Mouse (Mus musculus): ENCODE data around the gene Slc30a6. TPM values are rescaled to one million over a fixed set of nuclear protein-coding genes. Genes with fewer than 3 reads are reported as not detected.

Slc30a6 gene
- polyA plus RNA-seq, 1 experiment from 2014 or later: 43.0 TPM

GRCm38 (mm10) chr17:74413324-74413723 lies 17.9 kb downstream of the Slc30a6 start:
- no peaks in the 10 kb centered on the region for H3K4me1 ChIP-seq
- H3K27me3 ChIP-seq: no peaks in the 10 kb centered on the region
- H3K4me3 ChIP-seq: no peak overlapping the region
- H3K36me3 ChIP-seq: peaks cover 63% of the 10 kb centered on the region
- H3K9me3 ChIP-seq: no peaks in the 10 kb centered on the region
- 84% methylated on average over 8 of the region's 8 CpGs for WGBS
- no peak overlapping the region for H3K4me2 ChIP-seq
- no peak overlapping the region for H3K27ac ChIP-seq
- ATAC-seq (ENCODE audit: borderline replicate concordance, extremely low read depth, low FRiP score, low TSS enrichment): no peak
- no peak overlapping the region for H3K9ac ChIP-seq

GRCm38 (mm10) chr17:74414671-74415070 lies 19.3 kb downstream of the Slc30a6 start:
- Histone ChIP-seq H3K9me3 (no peaks in the 10 kb centered on the region), H3K27me3 (no peaks in the 10 kb centered on the region), H3K4me3 (no peak overlapping the region), H3K27ac (no peak overlapping the region), H3K9ac (no peak overlapping the region), H3K4me1 (no peaks in the 10 kb centered on the region), H3K4me2 (no peak overlapping the region), H3K36me3 (peaks cover 63% of the 10 kb centered on the region)
- ATAC-seq (ENCODE audit: borderline replicate concordance, extremely low read depth, low FRiP score, low TSS enrichment): no peak
- 56% methylated on average over 1 of the region's 1 CpGs for WGBS

- Histone ChIP-seq H3K9ac (no peak overlapping the region), H3K4me1 (no peaks in the 10 kb centered on the region), H3K4me3 (no peak overlapping the region), H3K9me3 (no peaks in the 10 kb centered on the region), H3K27ac (no peak overlapping the region), H3K4me2 (no peak overlapping the region), H3K36me3 (peaks cover 58% of the 10 kb centered on the region), H3K27me3 (no peaks in the 10 kb centered on the region)
- no peak for ATAC-seq (ENCODE audit: borderline replicate concordance, extremely low read depth, low FRiP score, low TSS enrichment)
- WGBS: 85% methylated on average over 8 of the region's 8 CpGs
Measured at GRCm38 (mm10) chr17:74416841-74417360, 21.5 kb downstream of the Slc30a6 start.

- Histone ChIP-seq H3K9me3 (no peaks in the 10 kb centered on the region), H3K9ac (no peak overlapping the region), H3K36me3 (peaks cover 59% of the 10 kb centered on the region), H3K27me3 (no peaks in the 10 kb centered on the region), H3K4me2 (no peak overlapping the region), H3K4me3 (no peak overlapping the region), H3K4me1 (no peaks in the 10 kb centered on the region), H3K27ac (no peak overlapping the region)
- ATAC-seq (ENCODE audit: borderline replicate concordance, extremely low read depth, low FRiP score, low TSS enrichment): no peak
- 41% methylated on average over 4 of the region's 4 CpGs for WGBS
Measured at GRCm38 (mm10) chr17:74418171-74418570, 22.8 kb downstream of the Slc30a6 start.

DNA sequence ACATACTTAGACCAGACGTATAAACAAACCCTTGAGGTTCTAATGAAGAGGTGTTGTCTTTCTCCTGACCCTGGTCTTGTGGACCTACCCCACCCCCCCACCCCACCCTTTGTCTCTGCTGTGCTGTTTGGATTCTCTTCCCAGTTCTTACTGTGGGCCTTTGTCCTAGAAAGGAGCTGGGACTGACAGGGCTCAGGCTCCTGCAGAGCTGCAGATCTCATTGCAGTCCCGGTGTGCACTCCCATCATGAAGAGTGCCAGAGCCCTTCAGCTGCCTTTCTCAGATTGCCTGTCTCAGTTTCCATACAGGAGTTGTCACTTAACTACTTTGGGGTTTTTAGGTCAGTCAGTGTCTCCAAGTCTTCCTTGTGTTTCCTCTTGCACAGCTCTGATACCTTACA lies 25.2 kb downstream of the Slc30a6 start:
- H3K4me1 ChIP-seq: no peaks in the 10 kb centered on the region

GRCm38 (mm10) chr17:74424401-74425005 lies 29.1 kb downstream of the Slc30a6 start:
- no peaks in the 10 kb centered on the region for H3K27me3 ChIP-seq
- no peaks in the 10 kb centered on the region for H3K9me3 ChIP-seq
- no peak for ATAC-seq (ENCODE audit: borderline replicate concordance, extremely low read depth, low FRiP score, low TSS enrichment)
- H3K4me1 ChIP-seq: no peaks in the 10 kb centered on the region
- no peak overlapping the region for H3K4me3 ChIP-seq
- WGBS: 78% methylated on average over 12 of the region's 12 CpGs
- no peak overlapping the region for H3K4me2 ChIP-seq
- no peak overlapping the region for H3K27ac ChIP-seq
- H3K36me3 ChIP-seq: peaks cover 47% of the 10 kb centered on the region
- no peak overlapping the region for H3K9ac ChIP-seq

More for the DNA sequence above, 25.2 kb downstream of the Slc30a6 start:
- Histone ChIP-seq H3K4me3 (no peak overlapping the region), H3K4me2 (no peak overlapping the region), H3K9me3 (no peaks in the 10 kb centered on the region), H3K36me3 (peaks cover 54% of the 10 kb centered on the region), H3K9ac (no peak overlapping the region), H3K27me3 (no peaks in the 10 kb centered on the region), H3K27ac (no peak overlapping the region)
- 70% methylated on average over 2 of the region's 2 CpGs for WGBS
- ATAC-seq (ENCODE audit: borderline replicate concordance, extremely low read depth, low FRiP score, low TSS enrichment): no peak

GRCm38 (mm10) chr17:74430074-74430473 lies 34.7 kb downstream of the Slc30a6 start:
- Histone ChIP-seq H3K4me3 (no peak overlapping the region), H3K9ac (no peak overlapping the region), H3K27ac (no peak overlapping the region), H3K27me3 (no peaks in the 10 kb centered on the region), H3K9me3 (no peaks in the 10 kb centered on the region), H3K36me3 (peaks cover 12% of the 10 kb centered on the region; the same call in 1 of the 2 replicates), H3K4me2 (no peak overlapping the region), H3K4me1 (no peaks in the 10 kb centered on the region)
- no peak for ATAC-seq (ENCODE audit: borderline replicate concordance, extremely low read depth, low FRiP score, low TSS enrichment)
- 69% methylated on average over 8 of the region's 8 CpGs for WGBS

- no peak overlapping the region for H3K9ac ChIP-seq
- peaks cover 10% of the 10 kb centered on the region; the same call in 1 of the 2 replicates for H3K36me3 ChIP-seq
- H3K4me3 ChIP-seq: no peak overlapping the region
- 72% methylated on average over 13 of the region's 13 CpGs for WGBS
- no peak overlapping the region for H3K27ac ChIP-seq
- no peaks in the 10 kb centered on the region for H3K27me3 ChIP-seq
- H3K9me3 ChIP-seq: no peaks in the 10 kb centered on the region
- no peak overlapping the region for H3K4me2 ChIP-seq
- no peak for ATAC-seq (ENCODE audit: borderline replicate concordance, extremely low read depth, low FRiP score, low TSS enrichment)
- no peaks in the 10 kb centered on the region for H3K4me1 ChIP-seq
Measured at GRCm38 (mm10) chr17:74431481-74431880, 36.1 kb downstream of the Slc30a6 start.

DNA sequence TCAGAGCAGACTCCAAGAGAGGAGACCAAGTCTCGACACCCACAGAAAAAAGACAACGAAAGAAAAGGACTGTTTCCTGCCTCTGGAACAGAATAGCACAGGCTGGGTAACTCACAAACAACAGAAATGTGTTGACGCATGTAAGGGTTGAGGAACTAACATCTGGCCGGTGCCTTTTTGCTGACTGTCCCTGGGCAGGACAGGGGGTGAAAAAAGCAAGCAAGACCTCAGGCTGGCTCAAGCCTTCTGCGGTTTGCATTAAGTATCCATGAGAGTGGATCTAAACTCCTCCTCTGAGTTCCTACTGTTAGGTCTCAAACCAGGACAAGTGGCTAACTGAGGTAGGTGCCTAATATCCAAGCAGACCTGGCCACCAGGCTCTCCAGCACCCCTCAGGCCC lies 37.2 kb downstream of the Slc30a6 start:
- ATAC-seq (ENCODE audit: borderline replicate concordance, extremely low read depth, low FRiP score, low TSS enrichment): no peak
- Histone ChIP-seq H3K9ac (no peak overlapping the region), H3K9me3 (no peaks in the 10 kb centered on the region), H3K4me1 (no peaks in the 10 kb centered on the region), H3K27me3 (no peaks in the 10 kb centered on the region), H3K4me3 (no peak overlapping the region), H3K27ac (no peak overlapping the region), H3K4me2 (no peak overlapping the region), H3K36me3 (no peaks in the 10 kb centered on the region)
- 79% methylated on average over 5 of the region's 5 CpGs for WGBS

- Histone ChIP-seq H3K27me3 (no peaks in the 10 kb centered on the region), H3K9ac (no peak overlapping the region), H3K9me3 (no peaks in the 10 kb centered on the region), H3K4me1 (no peaks in the 10 kb centered on the region), H3K4me3 (no peak overlapping the region), H3K27ac (no peak overlapping the region), H3K4me2 (no peak overlapping the region), H3K36me3 (no peaks in the 10 kb centered on the region)
- 66% methylated on average over 9 of the region's 9 CpGs for WGBS
- ATAC-seq (ENCODE audit: borderline replicate concordance, extremely low read depth, low FRiP score, low TSS enrichment): no peak
Measured at GRCm38 (mm10) chr17:74437762-74438161, 42.4 kb downstream of the Slc30a6 start.

DNA sequence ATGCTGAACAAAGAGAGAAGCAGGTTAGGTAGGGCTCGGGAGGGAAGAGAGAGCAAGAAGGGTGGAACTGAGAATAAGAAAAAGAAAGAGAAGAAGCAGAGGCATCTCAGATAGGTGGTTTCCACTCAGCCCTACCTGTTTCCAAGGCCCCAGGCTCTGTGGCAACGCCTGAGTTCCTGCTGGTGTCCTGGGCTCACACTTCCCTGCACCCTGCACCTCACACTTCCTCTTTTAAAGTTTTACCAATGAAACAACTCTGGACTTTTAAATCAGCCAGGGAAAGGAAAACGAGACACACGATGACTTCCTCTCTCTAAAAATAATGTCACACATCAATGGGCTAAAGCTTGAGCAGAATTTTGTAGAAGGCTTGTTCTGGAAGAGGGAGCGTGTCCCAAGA lies 45.1 kb downstream of the Slc30a6 start:
- Histone ChIP-seq H3K4me3 (no peak overlapping the region), H3K27ac (no peak overlapping the region), H3K4me2 (no peak overlapping the region), H3K9ac (no peak overlapping the region), H3K36me3 (no peaks in the 10 kb centered on the region), H3K4me1 (no peaks in the 10 kb centered on the region), H3K27me3 (no peaks in the 10 kb centered on the region), H3K9me3 (no peaks in the 10 kb centered on the region)
- 74% methylated on average over 5 of the region's 5 CpGs for WGBS
- ATAC-seq (ENCODE audit: borderline replicate concordance, extremely low read depth, low FRiP score, low TSS enrichment): no peak

DNA sequence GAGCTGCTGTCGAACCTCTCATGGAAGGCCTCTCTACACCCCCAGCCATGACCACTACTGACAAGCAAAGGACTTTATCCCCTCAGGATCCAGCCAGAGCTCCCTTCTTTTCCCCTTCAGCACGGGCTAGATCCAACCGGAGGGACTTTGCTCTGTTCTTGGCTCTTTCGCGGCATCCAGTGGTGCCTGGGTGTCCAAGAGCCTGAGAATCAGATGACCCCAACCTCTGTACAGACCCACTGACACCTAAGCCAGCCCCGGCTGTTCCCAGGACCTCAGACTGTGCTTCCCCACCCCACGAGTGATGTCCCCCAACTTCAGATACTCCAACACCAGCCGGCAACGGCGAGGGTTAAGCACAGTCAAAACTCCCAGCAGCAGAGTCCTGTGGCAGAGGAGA lies 54.4 kb downstream of the Slc30a6 start:
- WGBS: 84% methylated on average over 10 of the region's 10 CpGs
- no peak overlapping the region for H3K4me2 ChIP-seq
- no peaks in the 10 kb centered on the region for H3K9me3 ChIP-seq
- H3K27me3 ChIP-seq: no peaks in the 10 kb centered on the region
- no peak overlapping the region for H3K9ac ChIP-seq
- no peak overlapping the region for H3K27ac ChIP-seq
- no peaks in the 10 kb centered on the region for H3K36me3 ChIP-seq
- no peak overlapping the region for H3K4me3 ChIP-seq
- ATAC-seq (ENCODE audit: borderline replicate concordance, extremely low read depth, low FRiP score, low TSS enrichment): no peak
- no peaks in the 10 kb centered on the region for H3K4me1 ChIP-seq

DNA sequence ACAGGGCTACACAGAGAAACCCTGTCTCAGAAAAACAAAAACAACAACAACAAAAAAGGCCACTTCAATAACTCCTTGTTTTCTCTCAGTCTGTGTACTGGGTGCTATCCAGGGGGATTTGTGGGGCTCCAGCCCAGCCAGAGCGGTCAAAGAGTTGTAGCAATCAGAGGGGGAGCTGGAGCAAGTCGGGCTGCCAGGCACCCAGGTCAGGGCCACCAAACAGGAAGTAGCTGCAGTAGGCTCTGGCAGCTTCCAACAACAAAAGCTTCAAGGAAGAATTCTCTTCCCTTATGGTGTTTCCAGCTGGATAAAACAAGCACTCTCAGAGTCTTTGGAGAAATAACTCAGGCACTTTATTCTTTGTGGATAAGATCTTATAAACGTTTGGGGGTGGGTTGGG lies 58.5 kb downstream of the Slc30a6 start:
- Histone ChIP-seq H3K36me3 (no peaks in the 10 kb centered on the region), H3K9me3 (no peaks in the 10 kb centered on the region), H3K4me2 (no peak overlapping the region), H3K4me1 (no peaks in the 10 kb centered on the region), H3K27ac (no peak overlapping the region), H3K4me3 (no peak overlapping the region), H3K9ac (no peak overlapping the region), H3K27me3 (no peaks in the 10 kb centered on the region)
- WGBS: 79% methylated on average over 3 of the region's 3 CpGs
- no peak for ATAC-seq (ENCODE audit: borderline replicate concordance, extremely low read depth, low FRiP score, low TSS enrichment)
